Mouse (Mus musculus) ovary, postnatal 36 days (tissue): ENCODE data around the gene Zbtb18.

ENCODE experiments used
- DNase-seq: peaks from one replicate; pipeline ENCODE4 v3.0.0; 2022; ENCODE audit warnings: low spot score, mixed read lengths

The Zbtb18 gene

DNA sequence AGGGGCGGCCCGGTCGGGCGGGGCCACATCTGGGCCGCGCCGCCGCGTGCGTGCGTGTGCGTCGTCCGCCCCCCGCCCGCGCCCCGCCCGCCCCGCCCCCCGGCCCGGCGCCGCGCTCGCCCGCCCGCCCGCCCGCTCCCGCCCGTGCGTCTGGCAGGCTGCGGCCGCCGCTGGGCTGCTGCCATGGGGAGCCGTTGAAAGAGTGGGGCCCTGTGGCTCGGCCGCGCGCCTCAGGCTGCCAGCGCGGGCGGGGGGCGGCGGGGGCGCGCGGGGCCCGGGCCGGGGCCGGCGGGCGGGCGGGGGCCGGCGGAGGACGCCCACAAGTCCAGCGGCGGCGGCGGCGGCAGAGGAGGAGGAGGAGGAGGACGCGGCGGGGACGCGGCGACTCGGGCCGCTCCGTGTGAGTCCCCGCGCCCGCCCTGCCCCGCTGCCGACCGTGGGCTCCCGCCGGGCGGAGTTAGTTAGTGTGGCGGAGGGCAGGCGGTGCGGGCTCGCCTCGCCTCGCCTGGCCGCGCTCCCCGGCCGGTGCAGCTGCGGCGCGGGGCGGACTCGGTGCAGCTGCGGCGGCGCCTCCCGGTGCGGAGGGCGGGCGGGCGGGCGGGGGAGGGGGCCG is at the start of gene Zbtb18:
Gene Zbtb18, plus strand, starts transcription at position 156 of the 613 bp plus-strand sequence.
- no peak for DNase-seq

GRCm38 (mm10) chr1:177397455-177397854 is 44.7 kb upstream of the Zbtb18 start:
- no peak for DNase-seq

- DNase-seq: no peak
These were observed 37.0 kb upstream of the Zbtb18 start for GRCm38 (mm10) chr1:177405170-177405569.

DNA sequence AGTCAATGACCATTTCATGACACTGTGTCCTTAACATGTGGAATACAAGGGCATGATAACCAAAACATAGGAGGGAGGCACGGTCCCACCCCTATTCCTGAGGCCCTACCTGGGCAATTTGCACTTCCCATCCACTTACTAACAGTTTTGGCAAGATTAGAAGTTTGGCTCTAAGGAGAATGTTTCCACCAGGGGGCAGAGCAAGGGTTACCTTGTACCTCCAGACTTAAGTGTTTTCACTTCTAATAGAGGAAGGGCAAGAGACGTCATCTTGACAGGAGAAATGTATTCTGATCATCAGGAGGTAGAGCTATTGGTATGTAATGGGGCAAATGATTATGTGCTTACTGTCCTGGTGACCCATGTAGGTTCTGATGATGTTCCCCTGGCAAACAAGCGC is 33.5 kb upstream of the Zbtb18 start:
- DNase-seq: no peak

DNA sequence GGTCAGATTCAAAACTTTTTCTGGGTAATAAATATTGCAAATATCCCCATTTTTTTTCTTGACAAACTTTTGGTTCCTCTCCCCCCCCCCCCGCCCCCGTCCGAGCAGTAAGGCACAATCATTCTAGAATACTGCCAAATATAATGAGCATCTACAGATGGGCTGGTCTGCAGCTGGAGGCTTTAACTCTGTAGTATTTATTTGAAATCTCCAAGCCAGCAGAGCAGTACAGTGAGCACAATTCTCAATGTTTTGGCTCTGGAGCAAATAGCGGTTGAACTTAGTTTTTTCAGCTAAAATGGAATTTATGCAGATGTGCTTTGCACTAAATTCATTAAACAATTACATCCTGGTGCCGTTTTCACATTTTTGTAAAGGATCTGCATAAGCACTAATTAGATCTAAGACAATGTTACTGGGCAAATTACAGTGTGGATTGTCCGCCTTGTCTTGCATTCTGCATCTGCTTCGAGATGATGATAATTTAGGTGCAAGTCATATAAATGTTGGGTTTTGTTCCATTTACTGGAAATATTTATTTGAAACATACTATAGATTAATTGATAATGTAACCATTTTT is 31.3 kb upstream of the Zbtb18 start:
- DNase-seq: no peak

DNA sequence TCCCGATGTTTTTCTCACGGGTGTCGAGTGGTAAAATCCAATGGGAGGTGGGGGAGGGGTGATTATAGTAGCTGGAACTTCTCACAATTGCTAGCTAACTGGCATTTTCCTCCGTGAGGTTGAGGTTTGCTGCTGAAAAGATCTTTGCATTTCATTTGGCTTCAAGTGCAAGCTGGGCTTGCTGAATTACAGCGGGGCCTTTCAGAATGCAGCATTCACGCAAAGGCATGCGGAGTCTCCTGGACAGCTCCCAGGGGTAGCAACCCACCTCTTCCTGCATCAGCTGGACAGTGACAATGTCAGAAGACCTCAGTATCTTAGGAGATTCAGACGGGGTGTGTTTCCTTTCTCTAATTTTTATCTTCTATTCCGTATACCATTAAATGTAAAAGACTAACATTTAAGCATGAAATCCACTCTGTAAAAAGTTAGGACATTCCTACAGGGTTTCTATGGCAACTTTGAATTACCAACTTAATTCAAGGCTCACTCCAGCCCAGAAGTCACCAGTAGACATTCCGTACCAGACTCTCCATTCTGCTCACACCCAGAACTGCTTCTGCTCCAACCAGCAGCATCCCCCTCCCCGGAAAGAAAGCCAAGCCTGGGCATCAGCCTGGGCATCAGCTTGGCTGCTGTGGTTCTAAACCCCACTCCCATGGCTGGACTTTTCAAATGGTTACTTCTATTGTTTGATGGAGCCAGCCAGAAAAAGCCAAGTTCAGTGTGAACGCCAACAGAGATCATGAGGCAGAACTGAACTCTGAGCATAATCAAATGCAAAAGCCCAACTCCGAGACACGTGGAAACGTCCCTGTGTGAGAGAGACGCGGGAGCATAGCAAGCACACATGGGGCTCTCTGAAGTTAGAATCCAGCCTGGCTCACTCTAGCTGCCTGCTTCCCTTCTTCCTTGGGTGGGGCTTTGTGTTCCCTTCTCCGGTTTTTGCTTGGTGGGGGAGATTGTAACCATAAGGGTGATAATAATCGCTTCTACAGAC is 30.5 kb upstream of the Zbtb18 start:
- no peak for DNase-seq

DNA sequence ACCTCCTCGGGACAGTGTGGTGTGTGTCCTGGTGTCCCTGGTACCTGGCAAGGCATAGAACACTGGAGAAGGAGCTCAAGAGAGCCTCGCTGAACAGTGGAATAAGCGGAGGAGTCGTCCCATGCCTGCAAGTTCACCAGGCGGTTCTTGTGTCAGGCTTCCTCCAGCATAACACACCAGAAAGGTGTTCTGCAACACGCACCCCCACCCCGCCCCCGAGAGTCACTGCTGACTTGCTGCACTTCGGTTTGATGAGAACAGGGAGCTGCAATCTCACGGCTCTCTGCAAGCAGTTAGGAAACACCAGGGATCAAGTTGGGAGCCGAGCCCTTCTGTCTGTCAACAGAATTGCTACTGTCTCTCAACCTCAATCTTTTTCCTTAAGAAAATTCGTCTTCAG is 22.8 kb upstream of the Zbtb18 start:
- DNase-seq: no peak

GRCm38 (mm10) chr1:177420126-177420525 is 22.0 kb upstream of the Zbtb18 start:
- DNase-seq: no peak

GRCm38 (mm10) chr1:177427862-177428261 is 14.3 kb upstream of the Zbtb18 start:
- DNase-seq: no peak

GRCm38 (mm10) chr1:177428338-177428737 is 13.8 kb upstream of the Zbtb18 start:
- DNase-seq: no peak

GRCm38 (mm10) chr1:177429067-177429466 is 13.1 kb upstream of the Zbtb18 start:
- DNase-seq: no peak

GRCm38 (mm10) chr1:177440411-177440810 is 1.7 kb upstream of the Zbtb18 start:
- DNase-seq: no peak

DNA sequence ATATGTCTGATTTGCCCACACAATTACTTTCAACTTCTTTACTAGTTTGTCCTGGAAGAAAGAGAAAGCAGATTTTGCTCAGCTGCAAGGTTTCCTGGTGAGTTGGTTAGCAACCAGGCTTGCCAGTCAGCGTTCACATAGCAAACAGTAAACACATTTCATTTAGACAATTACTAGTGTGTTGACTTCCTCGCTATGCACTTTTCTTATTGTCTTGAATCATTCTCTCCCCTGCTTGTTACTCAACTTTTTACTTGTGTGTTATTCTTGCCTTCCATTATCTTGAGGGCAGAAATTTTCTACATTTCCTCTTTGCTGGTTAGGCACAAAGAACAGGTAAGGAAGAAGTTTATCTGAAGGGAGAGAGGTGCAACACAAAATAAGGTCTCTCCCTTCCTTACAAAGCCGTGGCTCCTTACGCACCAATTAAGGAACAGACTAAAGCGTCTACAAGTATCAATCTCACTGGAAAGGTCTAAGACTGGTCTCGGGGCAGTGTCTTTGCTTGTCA is 1.1 kb upstream of the Zbtb18 start:
- DNase-seq: no peak

GRCm38 (mm10) chr1:177441492-177442195 is 507 bp upstream of the Zbtb18 start:
- DNase-seq: peak; percentile 98

GRCm38 (mm10) chr1:177442821-177443723 is 921 bp downstream of the Zbtb18 start:
- peak; percentile 28 for DNase-seq

DNA sequence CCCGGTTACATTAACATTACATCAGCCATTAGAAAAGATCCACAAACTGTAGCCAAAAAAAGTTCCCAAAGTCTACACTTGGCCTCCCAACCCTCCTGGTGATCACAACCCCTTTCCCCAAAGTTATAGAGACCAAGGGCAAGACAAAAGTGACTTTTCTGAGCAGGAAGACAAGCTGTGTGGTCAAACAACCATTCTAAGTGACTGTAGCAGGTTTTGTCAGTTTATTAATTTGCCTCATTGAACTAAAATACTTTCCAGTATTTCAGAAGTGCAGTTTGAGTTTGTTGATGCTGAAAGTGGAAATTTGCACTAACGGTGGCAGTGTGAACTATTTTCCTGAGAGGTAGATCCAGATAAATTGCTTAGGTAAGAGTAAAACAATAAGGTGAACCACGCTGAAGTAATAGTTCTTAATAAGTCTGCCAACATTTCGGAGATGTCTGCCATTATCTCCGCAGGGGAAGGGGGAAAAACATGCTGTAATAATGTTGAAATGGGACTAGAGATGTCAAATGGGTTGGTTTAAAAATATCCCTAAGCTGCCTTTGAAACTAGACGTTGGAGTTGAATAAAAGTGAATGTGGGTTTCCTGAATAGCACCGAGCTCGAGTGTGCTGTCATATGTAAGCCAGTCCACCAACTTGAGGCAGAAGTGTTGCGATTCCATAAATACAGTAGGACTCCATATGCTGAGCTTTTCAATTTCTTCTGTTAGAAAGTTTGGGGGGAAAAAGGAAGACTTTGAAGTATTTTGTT is 1.8 kb downstream of the Zbtb18 start:
- DNase-seq: no peak

- DNase-seq: no peak
These were observed 2.3 kb downstream of the Zbtb18 start for GRCm38 (mm10) chr1:177444483-177444810.

DNA sequence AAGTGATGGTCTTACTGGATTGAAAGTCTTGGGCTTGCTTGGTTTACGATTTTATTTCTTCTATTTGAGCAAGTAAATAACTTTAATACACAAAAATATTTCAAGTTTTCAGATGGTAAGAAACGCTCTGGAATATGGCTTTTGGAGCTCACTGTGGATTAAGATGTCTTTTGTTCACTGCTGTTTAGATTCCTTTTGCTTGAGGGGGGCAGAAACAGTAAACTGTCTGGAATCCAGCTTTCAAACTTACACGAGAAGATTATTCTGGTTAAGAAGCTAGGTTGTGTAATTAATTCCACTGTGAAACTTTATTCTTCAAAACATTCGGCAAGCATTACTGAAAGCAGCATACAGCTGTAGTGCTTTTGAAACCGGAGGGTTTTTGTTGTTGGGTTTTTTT is 2.8 kb downstream of the Zbtb18 start:
- no peak for DNase-seq

DNA sequence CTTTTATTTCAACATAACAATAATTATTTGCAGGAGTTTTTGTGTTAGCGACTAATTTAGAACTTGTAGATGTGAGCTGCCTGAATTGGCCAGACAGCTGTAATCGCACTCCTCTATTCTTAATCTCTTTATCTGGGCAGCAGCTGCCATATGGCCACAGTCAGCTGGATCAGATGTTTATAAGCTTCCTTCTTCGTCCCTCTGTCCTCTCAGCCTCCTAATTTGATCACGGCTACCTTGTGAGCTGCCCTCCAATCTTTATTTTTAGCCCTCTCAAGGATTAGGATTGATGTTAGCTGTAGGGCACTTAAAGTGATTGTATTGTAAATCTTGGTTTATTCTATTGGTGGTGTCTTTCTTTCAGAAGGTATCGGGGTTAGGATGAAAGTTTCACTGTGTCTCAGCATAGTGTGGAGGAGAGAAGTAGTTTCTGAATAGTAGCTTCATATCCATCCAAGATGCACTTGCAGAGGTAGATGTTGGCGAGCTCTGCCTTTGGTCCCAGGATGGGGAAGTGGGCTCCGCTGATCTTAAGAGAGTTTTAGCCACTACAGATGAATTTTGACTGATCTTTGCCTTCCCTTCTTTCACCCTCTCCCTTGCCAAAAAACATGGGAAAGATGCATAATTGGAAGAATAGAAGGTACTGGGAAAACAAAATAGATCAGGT is 3.4 kb downstream of the Zbtb18 start:
- no peak for DNase-seq

GRCm38 (mm10) chr1:177447086-177447485 is 4.9 kb downstream of the Zbtb18 start:
- no peak for DNase-seq
